Mouse (Mus musculus): ENCODE data around the gene Oprl1. TPM values are rescaled to one million over a fixed set of nuclear protein-coding genes. Genes with fewer than 3 reads are reported as not detected.

Oprl1 gene
- polyA plus RNA-seq, 1 experiment from 2014 or later = 86.4 TPM

DNA sequence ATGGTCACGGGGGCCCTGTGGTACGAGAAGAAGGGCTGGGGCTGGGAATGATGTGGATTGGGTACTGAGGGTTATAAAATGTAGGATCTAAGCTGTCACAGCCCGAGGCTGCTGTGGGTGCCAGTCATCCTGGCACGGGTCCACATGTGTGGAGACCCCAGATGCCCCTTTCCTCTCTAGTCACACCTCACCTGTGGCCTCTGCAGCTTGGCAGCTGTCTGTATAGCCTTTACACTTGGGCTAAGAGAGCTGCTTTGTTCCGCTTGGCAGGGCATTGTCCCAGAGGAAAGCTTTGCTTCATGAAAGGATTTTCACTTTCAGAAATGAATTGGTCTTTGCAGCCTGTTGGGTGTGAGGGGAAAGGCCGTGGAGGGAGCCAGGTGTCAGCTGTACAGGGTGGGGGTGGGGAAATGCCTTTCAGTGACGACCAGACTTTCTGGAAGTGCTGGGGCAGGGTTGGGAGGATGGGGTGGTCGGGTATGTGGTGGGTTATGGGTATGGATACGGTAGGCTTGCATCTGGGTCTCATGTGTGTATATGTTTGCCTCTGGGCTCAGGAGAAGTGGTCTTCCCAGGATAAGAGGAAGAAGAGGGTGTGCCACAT lies 12.9 kb downstream of the Oprl1 start:
- no peak overlapping the region for H3K4me2 ChIP-seq
- H3K9ac ChIP-seq = no peak overlapping the region
- H3K4me1 ChIP-seq (replicated peaks) = 0 out of 2 replicates have a peak, but pooled peaks cover 4% of the 10 kb centered on the region
- 38% methylated on average over 9 of the region's 9 CpGs for WGBS
- H3K27ac ChIP-seq (replicated peaks) = no peak overlapping the region
- no peaks in the 10 kb centered on the region for H3K27me3 ChIP-seq
- no peak; the same call in 1 of the 2 replicates for ATAC-seq (ENCODE audit: low FRiP score, low read depth)
- peaks cover 9% of the 10 kb centered on the region; the same call in 1 of the 2 replicates for H3K36me3 ChIP-seq
- no peak overlapping the region for H3K4me3 ChIP-seq
- H3K9me3 ChIP-seq = no peaks in the 10 kb centered on the region

GRCm38 (mm10) chr2:181730051-181730450 lies 15.2 kb downstream of the Oprl1 start:
- 0 out of 2 replicates have a peak, but pooled peaks cover 4% of the 10 kb centered on the region for H3K4me1 ChIP-seq (replicated peaks)
- no peak overlapping the region for H3K9ac ChIP-seq
- 66% methylated on average over 3 of the region's 3 CpGs for WGBS
- no peak overlapping the region for H3K27ac ChIP-seq (replicated peaks)
- no peaks in the 10 kb centered on the region for H3K27me3 ChIP-seq
- H3K9me3 ChIP-seq = no peaks in the 10 kb centered on the region
- no peak overlapping the region for H3K4me3 ChIP-seq
- H3K4me2 ChIP-seq = no peak overlapping the region
- ATAC-seq (ENCODE audit: low FRiP score, low read depth) = no peak
- H3K36me3 ChIP-seq = peaks cover 9% of the 10 kb centered on the region; the same call in 1 of the 2 replicates

GRCm38 (mm10) chr2:181752626-181753025 lies 37.8 kb downstream of the Oprl1 start:
- Histone ChIP-seq H3K4me3 (no peak overlapping the region), H3K36me3 (no peaks in the 10 kb centered on the region)
- whole genome bisulfite sequencing = 79% methylated on average over 1 of the region's 1 CpGs

DNA sequence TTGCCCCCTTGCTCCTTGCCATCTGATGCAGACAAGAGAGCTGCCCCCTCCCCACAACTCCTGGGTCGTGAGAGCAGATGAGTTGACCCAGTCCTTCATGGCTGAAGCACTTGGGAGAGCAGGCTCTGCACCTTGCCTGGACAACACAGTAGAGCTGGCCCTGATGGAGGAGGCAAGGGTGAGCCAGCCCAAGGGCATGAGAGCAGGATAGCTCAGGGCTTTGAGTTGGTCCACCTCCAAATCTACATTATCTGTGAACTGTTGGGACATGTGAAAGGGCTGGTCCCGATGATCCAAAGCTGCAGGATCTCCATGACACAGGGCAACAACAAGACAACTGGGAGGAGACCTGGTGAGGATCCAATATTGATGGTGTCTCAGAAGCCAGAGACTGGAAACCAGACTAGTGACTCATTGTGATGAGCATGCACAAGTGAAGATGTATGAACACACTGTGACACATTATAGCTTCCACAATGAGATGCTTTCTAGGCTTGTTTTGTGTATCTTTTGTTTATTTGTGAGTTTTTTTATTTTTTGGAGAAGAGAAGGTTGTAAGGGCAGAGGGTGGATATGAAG lies 43.4 kb downstream of the Oprl1 start:
- 78% methylated on average over 2 of the region's 2 CpGs for WGBS
- H3K36me3 ChIP-seq = no peaks in the 10 kb centered on the region
- H3K4me3 ChIP-seq = no peak overlapping the region
- no peaks in the 10 kb centered on the region for H3K9me3 ChIP-seq
- peaks cover 20% of the 10 kb centered on the region for H3K4me1 ChIP-seq (replicated peaks)
- H3K9ac ChIP-seq = no peak overlapping the region
- no peaks in the 10 kb centered on the region for H3K27me3 ChIP-seq
- ATAC-seq (ENCODE audit: low FRiP score, low read depth) = no peak
- no peak overlapping the region for H3K27ac ChIP-seq (replicated peaks)
- no peak overlapping the region for H3K4me2 ChIP-seq

More at GRCm38 (mm10) chr2:181752626-181753025, 37.8 kb downstream of the Oprl1 start:
- no peak overlapping the region for H3K9ac ChIP-seq
- no peak overlapping the region for H3K4me2 ChIP-seq
- H3K4me1 ChIP-seq (replicated peaks) = no peaks in the 10 kb centered on the region
- no peaks in the 10 kb centered on the region for H3K27me3 ChIP-seq
- no peak for ATAC-seq (ENCODE audit: low FRiP score, low read depth)
- H3K27ac ChIP-seq (replicated peaks) = no peak overlapping the region
- no peaks in the 10 kb centered on the region for H3K9me3 ChIP-seq

GRCm38 (mm10) chr2:181759041-181759440 lies 44.2 kb downstream of the Oprl1 start:
- no peaks in the 10 kb centered on the region for H3K36me3 ChIP-seq
- peaks cover 28% of the 10 kb centered on the region for H3K4me1 ChIP-seq (replicated peaks)
- no peak overlapping the region for H3K4me2 ChIP-seq
- H3K27me3 ChIP-seq = no peaks in the 10 kb centered on the region
- H3K4me3 ChIP-seq = no peak overlapping the region
- ATAC-seq (ENCODE audit: low FRiP score, low read depth) = peak; percentile 80
- H3K27ac ChIP-seq (replicated peaks) = peak overlapping the region; percentile 64
- no peak overlapping the region for H3K9ac ChIP-seq
- H3K9me3 ChIP-seq = no peaks in the 10 kb centered on the region
- WGBS = 12% methylated on average over 4 of the region's 4 CpGs

DNA sequence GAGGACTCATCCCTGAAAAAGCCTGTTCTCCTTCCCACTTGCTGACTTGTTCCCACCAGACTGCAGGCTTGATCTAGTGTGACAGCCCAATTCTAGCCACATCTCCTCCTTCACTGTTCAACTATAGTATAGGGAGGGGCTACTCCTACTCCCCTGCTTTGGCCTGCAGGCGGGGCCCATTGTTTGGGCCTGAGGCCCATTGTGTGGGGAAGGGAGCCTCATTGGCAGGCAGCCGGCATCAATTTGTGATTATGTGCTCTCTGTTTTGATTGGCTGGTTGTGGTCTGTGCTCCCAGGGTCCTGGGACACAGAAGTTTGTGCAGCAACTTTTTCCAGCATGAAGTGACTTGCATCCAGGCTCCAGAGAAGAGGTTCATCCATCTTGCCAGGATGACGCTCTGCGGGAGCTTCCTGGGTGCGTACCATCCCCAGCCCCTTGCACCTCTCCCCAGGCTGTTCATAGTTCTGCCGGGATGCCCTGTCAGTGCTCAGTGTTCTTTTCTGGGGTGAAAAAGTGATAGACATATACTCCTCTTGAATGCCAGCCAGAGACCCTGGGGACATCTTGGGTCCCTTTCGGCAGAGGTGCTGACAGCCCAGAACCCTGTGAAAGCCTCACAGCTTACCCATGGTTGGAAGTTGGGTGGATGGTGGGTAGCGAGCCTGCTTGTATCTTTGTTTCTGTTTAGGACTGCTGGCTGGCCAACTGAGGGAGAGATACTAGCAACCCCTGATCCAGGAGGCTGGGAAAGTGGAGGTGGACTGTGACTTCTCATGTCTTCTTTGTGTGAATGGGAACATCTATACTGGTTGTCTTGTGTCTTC lies 48.4 kb downstream of the Oprl1 start, which contains the start of gene Myt1:
Gene Myt1, plus strand, starts transcription at position 327 of the 825 bp plus-strand sequence.
- no peaks in the 10 kb centered on the region for H3K9me3 ChIP-seq

GRCm38 (mm10) chr2:181763886-181764527 lies 49.2 kb downstream of the Oprl1 start:
- WGBS = 7% methylated on average over 14 of the region's 14 CpGs
- Histone ChIP-seq H3K4me2 (peak overlapping the region; percentile 71), H3K36me3 (no peaks in the 10 kb centered on the region), H3K9me3 (no peaks in the 10 kb centered on the region), H3K27ac (replicated peaks) (peak overlapping the region; percentile 80), H3K4me1 (replicated peaks) (peaks cover 52% of the 10 kb centered on the region), H3K27me3 (no peaks in the 10 kb centered on the region), H3K4me3 (peak overlapping the region; percentile 28), H3K9ac (peak overlapping the region; percentile 29)
- no peak for ATAC-seq (ENCODE audit: low FRiP score, low read depth)

More for the DNA sequence above, 48.4 kb downstream of the Oprl1 start, which contains the start of gene Myt1:
- peak; percentile 39; the same call in 1 of the 2 replicates for ATAC-seq (ENCODE audit: low FRiP score, low read depth)
- Histone ChIP-seq H3K4me1 (replicated peaks) (peaks cover 50% of the 10 kb centered on the region), H3K4me2 (peak within 1 kb of the TSS; percentile 71), H3K27ac (replicated peaks) (peak within 1 kb of the TSS; percentile 80), H3K4me3 (peak within 1 kb of the TSS; percentile 28), H3K36me3 (no peaks in the 10 kb centered on the region), H3K27me3 (no peaks in the 10 kb centered on the region), H3K9ac (peak within 1 kb of the TSS; percentile 29)
- 18% methylated on average over 8 of the region's 8 CpGs for WGBS

- no peak for ATAC-seq (ENCODE audit: low FRiP score, low read depth)
These were observed 49.8 kb downstream of the Oprl1 start for GRCm38 (mm10) chr2:181764600-181764999.

DNA sequence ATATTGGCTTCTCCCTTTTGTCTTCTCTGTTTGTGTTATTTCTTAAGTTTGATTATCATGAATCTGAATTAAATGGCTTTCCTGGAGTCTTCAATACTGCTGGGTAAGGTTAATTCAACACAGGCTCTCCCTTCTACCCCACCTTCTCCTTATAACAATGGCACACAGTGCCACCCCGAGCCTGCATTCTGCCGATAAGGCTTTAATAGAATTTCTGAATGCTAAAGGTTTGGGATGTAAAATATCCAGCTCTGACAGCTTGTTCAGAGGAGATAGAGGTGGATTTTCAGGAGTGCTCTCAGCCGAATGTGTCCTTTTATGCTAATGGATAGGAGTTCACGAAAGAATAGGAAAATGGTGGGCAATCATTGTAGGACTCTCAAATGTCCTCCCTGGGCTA lies 50.4 kb downstream of the Oprl1 start:
- Histone ChIP-seq H3K4me2 (peak overlapping the region; percentile 71), H3K9me3 (no peaks in the 10 kb centered on the region), H3K9ac (no peak overlapping the region), H3K27ac (replicated peaks) (peak overlapping the region; percentile 80), H3K4me3 (0 out of 2 replicates have a peak overlapping the region, but pooled peaks have one; percentile 28), H3K27me3 (no peaks in the 10 kb centered on the region), H3K36me3 (no peaks in the 10 kb centered on the region), H3K4me1 (replicated peaks) (peaks cover 58% of the 10 kb centered on the region)
- ATAC-seq (ENCODE audit: low FRiP score, low read depth) = no peak
- WGBS = 30% methylated on average over 4 of the region's 4 CpGs

More at GRCm38 (mm10) chr2:181764600-181764999, 49.8 kb downstream of the Oprl1 start:
- H3K4me1 ChIP-seq (replicated peaks) = peaks cover 52% of the 10 kb centered on the region
- peak overlapping the region; percentile 80 for H3K27ac ChIP-seq (replicated peaks)
- peak overlapping the region; percentile 71 for H3K4me2 ChIP-seq
- H3K9me3 ChIP-seq = no peaks in the 10 kb centered on the region
- 2% methylated on average over 10 of the region's 10 CpGs for WGBS
- H3K36me3 ChIP-seq = no peaks in the 10 kb centered on the region
- peak overlapping the region; percentile 28 for H3K4me3 ChIP-seq
- 0 out of 2 replicates have a peak overlapping the region, but pooled peaks have one; percentile 12 for H3K9ac ChIP-seq
- H3K27me3 ChIP-seq = no peaks in the 10 kb centered on the region

DNA sequence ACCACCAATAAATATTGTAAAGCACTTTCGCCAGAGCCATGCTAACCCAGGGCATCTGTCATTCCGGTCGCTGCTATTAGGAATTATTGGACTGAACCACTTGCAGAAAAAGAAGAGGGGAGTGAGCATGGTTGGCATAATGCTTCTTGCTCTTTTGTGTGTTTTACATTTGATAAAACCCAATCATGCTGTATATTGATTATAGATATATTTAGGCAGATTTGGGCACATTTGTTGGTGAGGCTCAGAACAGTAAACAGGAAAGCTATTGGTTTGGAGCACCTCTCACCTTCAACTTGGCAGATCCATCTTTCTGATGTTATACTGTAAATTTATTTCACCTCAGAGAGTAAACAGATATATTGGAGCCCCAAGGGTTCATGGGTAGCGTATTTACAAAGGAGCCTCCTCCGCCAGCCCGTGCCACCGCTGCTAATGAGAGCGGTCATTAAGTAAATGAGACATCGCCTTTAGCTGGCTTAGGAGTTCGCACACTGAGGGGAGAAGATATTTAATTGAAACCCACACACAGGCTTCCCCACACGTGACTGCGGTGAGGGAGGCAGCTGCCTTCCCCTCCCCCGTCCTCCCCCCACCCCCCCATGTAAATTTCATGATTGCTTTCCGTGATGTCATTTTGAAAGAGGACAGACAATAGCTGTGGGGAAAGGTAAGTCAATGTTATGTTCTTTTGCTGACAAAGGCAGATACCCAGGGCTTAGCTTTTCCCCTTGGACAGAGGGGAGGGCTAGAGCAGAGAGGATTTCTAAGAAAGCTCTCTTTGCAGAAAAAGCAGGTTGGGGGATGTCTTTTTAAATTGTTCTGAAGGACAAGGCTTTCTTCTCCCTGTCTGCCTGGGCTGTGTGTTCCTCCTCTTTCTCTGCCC lies 52.1 kb downstream of the Oprl1 start:
- H3K4me1 ChIP-seq (replicated peaks) = peaks cover 63% of the 10 kb centered on the region
- 16% methylated on average over 14 of the region's 14 CpGs for WGBS
- H3K4me2 ChIP-seq = peak overlapping the region; percentile 71
- peak overlapping the region; percentile 90 for H3K27ac ChIP-seq (replicated peaks)
- H3K9ac ChIP-seq = peak overlapping the region; percentile 60
- peak; percentile 85 for ATAC-seq (ENCODE audit: low FRiP score, low read depth)
- no peaks in the 10 kb centered on the region for H3K36me3 ChIP-seq
- H3K4me3 ChIP-seq = peak overlapping the region; percentile 50
- H3K27me3 ChIP-seq = no peaks in the 10 kb centered on the region
- no peaks in the 10 kb centered on the region for H3K9me3 ChIP-seq

DNA sequence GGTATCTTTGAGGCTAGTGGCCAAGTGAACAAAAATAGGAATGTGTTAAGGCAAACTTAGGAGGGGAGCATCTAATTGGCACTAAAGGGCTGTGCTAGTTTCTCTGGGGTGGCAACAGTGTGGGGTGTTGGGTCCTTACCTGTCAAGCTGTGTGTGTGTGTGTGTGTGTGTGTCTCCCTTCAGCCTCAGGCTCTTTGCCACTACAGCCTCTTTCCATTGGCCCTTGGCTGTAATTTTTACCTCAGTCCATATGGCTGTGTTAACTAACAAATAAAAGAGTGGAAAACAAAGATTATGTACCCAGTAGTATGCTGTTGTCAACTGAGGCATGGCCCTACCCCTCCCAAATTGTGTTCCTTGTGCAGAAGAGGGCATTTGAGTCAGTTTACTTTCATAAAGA lies 53.6 kb downstream of the Oprl1 start:
- Histone ChIP-seq H3K9ac (peak overlapping the region; percentile 30; the same call in 1 of the 2 replicates), H3K27ac (replicated peaks) (no peak overlapping the region; the same call in 1 of the 2 replicates), H3K4me1 (replicated peaks) (peaks cover 66% of the 10 kb centered on the region), H3K4me3 (peak overlapping the region; percentile 50), H3K36me3 (no peaks in the 10 kb centered on the region), H3K4me2 (peak overlapping the region; percentile 71), H3K9me3 (no peaks in the 10 kb centered on the region), H3K27me3 (no peaks in the 10 kb centered on the region)
- no peak for ATAC-seq (ENCODE audit: low FRiP score, low read depth)

All from hindbrain, embryonic 15.5 days (tissue).